Comparison of ENCODE assay signal across 16 mouse cellular contexts in the genomic region with DNA sequence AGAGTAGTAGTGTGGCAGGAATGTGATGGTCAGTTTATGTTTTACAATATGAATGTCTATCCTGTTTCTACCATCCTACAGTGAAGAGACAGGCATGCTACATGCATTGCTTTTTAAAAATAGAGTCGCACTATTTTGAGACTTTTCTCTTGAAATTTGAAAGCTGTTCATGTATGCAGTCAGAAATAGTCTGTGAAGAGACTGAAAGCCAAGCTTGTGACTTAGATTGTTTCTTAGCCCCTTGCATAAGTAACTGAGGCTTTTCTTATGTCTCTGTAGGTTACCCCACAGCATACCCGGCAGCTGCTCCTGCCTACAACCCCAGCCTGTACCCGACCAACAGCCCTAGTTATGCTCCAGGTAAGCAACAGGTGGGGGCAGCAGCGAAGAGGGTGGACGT. TPM values are rescaled to one million over a fixed set of nuclear protein-coding genes. Genes with fewer than 3 reads are reported as not detected.
DNase-seq lines count a peak whose midpoint lies in the region; ATAC-seq and TF ChIP-seq lines count a peak whose summit lies in the region.
"Had no signal": no experiment of that assay in that cellular context is flagged by ENCODE, and none has a peak within 500 bp of the region (broad histone marks: within the 10 kb centered on the region; RNA-seq: fewer than 3 reads in every experiment).

No protein-coding gene starts in this region.

- no peak for TF ChIP-seq CTCF in forebrain, postnatal 0 days (IDR thresholded peaks at IDR 0.05; ENCODE audit: low read depth)
- TF ChIP-seq CTCF in layer of hippocampus, adult 2 months (conservative IDR thresholded peaks at IDR 0.05) = no peak
- no peak for TF ChIP-seq CTCF in cortical plate, adult 2 months (IDR thresholded peaks at IDR 0.05; ENCODE audit: extremely low read depth, insufficient read depth, low read length)

- no peak overlapping the region for H3K4me2 ChIP-seq in forebrain, postnatal 0 days (ENCODE audit: low read depth)
- H3K4me2 ChIP-seq: embryonic facial prominence, embryonic 13.5 days; embryonic facial prominence, embryonic 15.5 days had no signal

- no peak overlapping the region for H3K4me3 ChIP-seq in forebrain, postnatal 0 days (ENCODE audit: low read depth, low read length)
- no peak overlapping the region for H3K4me3 ChIP-seq in forebrain, embryonic 10.5 days
- H3K4me3 ChIP-seq in layer of hippocampus, adult 2 months = no peak overlapping the region
- no peak overlapping the region for H3K4me3 ChIP-seq in cortical plate, adult 2 months (ENCODE audit: insufficient read depth, low read length)
- H3K4me3 ChIP-seq: embryonic facial prominence, embryonic 13.5 days; embryonic facial prominence, embryonic 15.5 days; erythroblast, embryonic 14.5 days had no signal

- WGBS in forebrain, postnatal 0 days = 77% methylated on average over 5 of the region's 5 CpGs
- 93% methylated on average over 5 of the region's 5 CpGs for WGBS in forebrain, embryonic 10.5 days

- no peaks in the 10 kb centered on the region for H3K36me3 ChIP-seq in forebrain, postnatal 0 days (ENCODE audit: insufficient read depth)
- peaks cover 3% of the 10 kb centered on the region; the same call in 1 of the 2 replicates for H3K36me3 ChIP-seq in forebrain, embryonic 10.5 days (replicated peaks)
- H3K36me3 ChIP-seq: embryonic facial prominence, embryonic 15.5 days had no signal

- H3K9me3 ChIP-seq in forebrain, postnatal 0 days (ENCODE audit: low read length) = no peaks in the 10 kb centered on the region
- no peaks in the 10 kb centered on the region for H3K9me3 ChIP-seq in forebrain, embryonic 10.5 days
- H3K9me3 ChIP-seq: embryonic facial prominence, embryonic 13.5 days; embryonic facial prominence, embryonic 15.5 days had no signal

- DNase-seq in forebrain, postnatal 0 days = peak; percentile 24
- DNase-seq in forebrain, embryonic 10.5 days (ENCODE audit: extremely low spot score, low spot score) = no peak
- DNase-seq in layer of hippocampus, adult 2 months (ENCODE audit: low spot score in 2 of 2) = no peak
- DNase-seq in layer of hippocampus, adult 11-12 months (ENCODE audit: low spot score) = no peak
- DNase-seq in brain, adult 2 months (ENCODE audit: low read depth, low spot score) = peak; percentile 58
- no peak for DNase-seq in urinary bladder, postnatal 14 days (ENCODE audit: low spot score)
- no peak for DNase-seq in neural tube, embryonic 10.5 days (ENCODE audit: extremely low spot score, low spot score)
- DNase-seq: adrenal gland, adult 2 months; adrenal gland, postnatal 10 days; adrenal gland, postnatal 25 days; embryo, embryonic 11 days had no signal

- no peak overlapping the region for H3K9ac ChIP-seq in forebrain, postnatal 0 days
- H3K9ac ChIP-seq: embryonic facial prominence, embryonic 13.5 days; embryonic facial prominence, embryonic 15.5 days had no signal

- H3K27ac ChIP-seq in forebrain, postnatal 0 days (ENCODE audit: low read depth, low read length) = peak overlapping the region; percentile 76
- no peak overlapping the region for H3K27ac ChIP-seq in forebrain, embryonic 10.5 days
- 0 out of 2 replicates have a peak overlapping the region, but pooled peaks have one; percentile 15 for H3K27ac ChIP-seq in layer of hippocampus, adult 2 months
- H3K27ac ChIP-seq in cortical plate, adult 2 months (ENCODE audit: insufficient read depth, low read length) = peak overlapping the region; percentile 97
- H3K27ac ChIP-seq: embryonic facial prominence, embryonic 13.5 days; embryonic facial prominence, embryonic 15.5 days had no signal

- peak; percentile 47 for ATAC-seq in forebrain, postnatal 0 days
- ATAC-seq: forebrain, embryonic 14.5 days had no signal

- no peaks in the 10 kb centered on the region for H3K27me3 ChIP-seq in forebrain, postnatal 0 days (ENCODE audit: insufficient read depth, low read length)
- no peaks in the 10 kb centered on the region for H3K27me3 ChIP-seq in forebrain, embryonic 10.5 days (ENCODE audit: poor library complexity, severe bottlenecking)
- H3K27me3 ChIP-seq: embryonic facial prominence, embryonic 13.5 days; embryonic facial prominence, embryonic 15.5 days had no signal

- H3K4me1 ChIP-seq in forebrain, postnatal 0 days (ENCODE audit: insufficient read depth) = peaks cover 15% of the 10 kb centered on the region
- peaks cover 17% of the 10 kb centered on the region for H3K4me1 ChIP-seq in forebrain, embryonic 10.5 days
- H3K4me1 ChIP-seq in cortical plate, adult 2 months (ENCODE audit: control insufficient read depth, insufficient read depth, low read length) = peaks cover 20% of the 10 kb centered on the region
- H3K4me1 ChIP-seq: embryonic facial prominence, embryonic 15.5 days had no signal

- TF ChIP-seq POLR2A in cortical plate, adult 2 months (IDR thresholded peaks at IDR 0.05; ENCODE audit: extremely low read depth, insufficient read depth, low read length) = no peak

RNA-seq across cellular contexts. Expression of a gene that starts 50.6 kb away (rescaled TPM):
- 7.5 and 8.3 TPM in 2 replicates for total RNA-seq in forebrain, postnatal 0 days (2014; rRNA removed)
- polyA plus RNA-seq in forebrain, postnatal 0 days (2015; fragmentation: Nextera tagmentation; extraction: Ambion mirVana) = 4.4 and 5.1 TPM in 2 replicates
- 5.0 and 5.7 TPM in 2 replicates for polyA plus RNA-seq in forebrain, embryonic 10.5 days (2016; fragmentation: Nextera tagmentation; extraction: Ambion mirVana)
- total RNA-seq in layer of hippocampus, adult 2 months (2021) = 10 to 100 TPM; 11.2 to 13.2 TPM
- 17.9 and 19.1 TPM in 2 replicates for polyA plus RNA-seq in cortical plate, adult 2 months (2012; rRNA removed)

Comparison
In these comparisons a context has a peak if more than half of its experiments do, and no peak if none do; other contexts are left out.
1. DNase-seq: peak in forebrain, postnatal 0 days (single experiment) and brain, adult 2 months (single experiment); none in forebrain, embryonic 10.5 days (single experiment), layer of hippocampus, adult 2 months (0 of 2), layer of hippocampus, adult 11-12 months (single experiment), urinary bladder, postnatal 14 days (single experiment) and neural tube, embryonic 10.5 days (single experiment).